Mouse (Mus musculus): ENCODE measurements around the gene Srr. TPM values are rescaled to one million over a fixed set of nuclear protein-coding genes. Genes with fewer than 3 reads are reported as not detected.
A peak's percentile ranks its signal among the peaks of the same experiment; 100 is the strongest.

Gene Srr
- 9.7 and 12.5 TPM in 2 replicates for polyA plus RNA-seq (2015; fragmentation: Nextera tagmentation; extraction: Ambion mirVana)

GRCm38 (mm10) chr11:74925577-74926387 lies at the start of gene Srr, which contains the start of gene Smg6:
Srr (minus strand) TSS chr11:74925948.
Smg6 (plus strand) TSS chr11:74925823.
- peak; percentile 98 for DNase-seq (ENCODE audit: low spot score)

GRCm38 (mm10) chr11:74974615-74975014 lies 48.9 kb upstream of the Srr start:
- no peak for DNase-seq (ENCODE audit: low spot score)

- DNase-seq (ENCODE audit: low spot score), result no peak
Measured at GRCm38 (mm10) chr11:74973290-74974157, 47.8 kb upstream of the Srr start.

- DNase-seq (ENCODE audit: low spot score), result no peak
Measured at GRCm38 (mm10) chr11:74965516-74965915, 39.8 kb upstream of the Srr start.

GRCm38 (mm10) chr11:74962846-74963407 lies 37.2 kb upstream of the Srr start:
- no peak for DNase-seq (ENCODE audit: low spot score)

GRCm38 (mm10) chr11:74961953-74962352 lies 36.2 kb upstream of the Srr start:
- no peak for DNase-seq (ENCODE audit: low spot score)

- peak; percentile 48 for DNase-seq (ENCODE audit: low spot score)
Measured at GRCm38 (mm10) chr11:74960031-74960551, 34.3 kb upstream of the Srr start.

- no peak for DNase-seq (ENCODE audit: low spot score)
Measured at GRCm38 (mm10) chr11:74959501-74959900, 33.8 kb upstream of the Srr start.

- DNase-seq (ENCODE audit: low spot score), result no peak
Measured at GRCm38 (mm10) chr11:74957600-74957999, 31.9 kb upstream of the Srr start.

- no peak for DNase-seq (ENCODE audit: low spot score)
Measured at GRCm38 (mm10) chr11:74956006-74956405, 30.3 kb upstream of the Srr start.

- no peak for DNase-seq (ENCODE audit: low spot score)
Measured at GRCm38 (mm10) chr11:74954901-74955300, 29.2 kb upstream of the Srr start.

GRCm38 (mm10) chr11:74946348-74946747 lies 20.6 kb upstream of the Srr start:
- DNase-seq (ENCODE audit: low spot score), result peak; percentile 60

GRCm38 (mm10) chr11:74930391-74930790 lies 4.6 kb upstream of the Srr start:
- no peak for DNase-seq (ENCODE audit: low spot score)

GRCm38 (mm10) chr11:74929111-74929510 lies 3.4 kb upstream of the Srr start:
- no peak for DNase-seq (ENCODE audit: low spot score)

- DNase-seq (ENCODE audit: low spot score), result no peak
Measured at GRCm38 (mm10) chr11:74927236-74927725, 1.5 kb upstream of the Srr start.

- peak; percentile 33 for DNase-seq (ENCODE audit: low spot score)
Measured at GRCm38 (mm10) chr11:74926388-74927005, 749 bp upstream of the Srr start.

- peak; percentile 17 for DNase-seq (ENCODE audit: low spot score)
Measured at GRCm38 (mm10) chr11:74924149-74924548, 1.6 kb downstream of the Srr start.

- no peak for DNase-seq (ENCODE audit: low spot score)
Measured at GRCm38 (mm10) chr11:74919249-74919648, 6.5 kb downstream of the Srr start.

GRCm38 (mm10) chr11:74912492-74912891 lies 13.3 kb downstream of the Srr start:
- DNase-seq (ENCODE audit: low spot score), result no peak

- DNase-seq (ENCODE audit: low spot score), result no peak
Measured at GRCm38 (mm10) chr11:74909978-74910377, 15.8 kb downstream of the Srr start.
